Mouse (Mus musculus): Measurements from ENCODE around the gene Nme3. TPM values are rescaled to one million over a fixed set of nuclear protein-coding genes. Genes with fewer than 3 reads are reported as not detected.
"Not testable (repeated sequence)": the region's sequence is repeated elsewhere in the genome, so short reads cannot be mapped to it uniquely, and the experiment has no call there.

Nme3 gene
- polyA plus RNA-seq, 1 experiment from 2014 or later = 48.9 TPM

- Histone ChIP-seq H3K27ac (peak overlapping the region; percentile 80), H3K4me1 (peaks cover 24% of the 10 kb centered on the region), H3K9me3 (no peaks in the 10 kb centered on the region), H3K4me2 (peak overlapping the region; percentile 73), H3K27me3 (no peaks in the 10 kb centered on the region), H3K4me3 (peak overlapping the region; percentile 95), H3K36me3 (0 out of 2 replicates have a peak, but pooled peaks cover 3% of the 10 kb centered on the region), H3K9ac (peak overlapping the region; percentile 94)
- WGBS = 49% methylated on average over 6 of the region's 6 CpGs
- ATAC-seq (ENCODE audit: insufficient number of reproducible peaks, insufficient read depth, low FRiP score, low TSS enrichment, low read depth) = no peak
Measured at GRCm38 (mm10) chr17:24937266-24937665, 41.0 kb downstream of the Nme3 start.

DNA sequence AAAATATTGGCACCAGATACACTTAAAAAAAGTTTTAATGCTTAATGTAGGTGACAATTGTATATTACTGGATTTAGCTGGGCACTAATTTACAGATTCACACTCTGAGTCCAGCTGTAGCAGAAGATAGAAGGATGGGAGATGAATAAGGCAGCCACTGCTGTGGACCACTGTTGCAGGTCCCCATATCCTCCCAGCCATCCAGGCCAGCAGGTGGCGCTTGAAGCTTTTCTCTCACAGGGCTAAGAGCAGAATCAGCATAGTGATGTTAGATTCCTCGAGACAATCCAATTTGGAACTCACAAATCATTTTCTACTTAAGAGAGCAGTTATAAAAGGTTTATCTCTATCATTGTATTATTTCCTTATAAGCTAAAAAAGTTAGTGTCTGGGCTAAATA lies 46.2 kb downstream of the Nme3 start:
- H3K36me3 ChIP-seq = peaks cover 47% of the 10 kb centered on the region
- WGBS = 18% methylated on average over 2 of the region's 2 CpGs
- not testable (repeated sequence) for H3K4me1 ChIP-seq; H3K27me3 ChIP-seq; H3K27ac ChIP-seq; H3K9me3 ChIP-seq; H3K4me2 ChIP-seq; ATAC-seq (ENCODE audit: insufficient number of reproducible peaks, insufficient read depth, low FRiP score, low TSS enrichment, low read depth); H3K9ac ChIP-seq; H3K4me3 ChIP-seq

DNA sequence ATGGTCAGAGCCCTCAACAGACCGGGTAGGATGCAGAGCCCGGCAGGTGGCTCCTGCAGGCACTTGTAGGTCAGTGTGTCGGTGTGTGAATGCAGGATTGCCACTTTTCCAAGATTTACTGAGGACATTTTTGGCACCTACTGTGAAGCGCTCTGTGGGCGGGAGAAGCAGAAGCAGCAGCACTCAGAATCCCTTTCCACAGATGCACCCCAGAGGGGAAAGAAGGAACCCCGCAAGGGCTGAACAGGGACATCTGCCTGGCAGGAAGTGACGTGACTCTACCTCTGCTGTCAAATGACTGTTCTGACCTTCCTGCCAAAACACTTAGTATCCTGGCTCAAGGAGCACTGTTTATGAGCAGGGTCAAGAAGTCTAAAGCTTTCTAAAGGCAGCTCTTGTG lies 46.7 kb downstream of the Nme3 start:
- H3K4me1 ChIP-seq = no peaks in the 10 kb centered on the region
- no peak overlapping the region for H3K9ac ChIP-seq
- no peak overlapping the region for H3K4me2 ChIP-seq
- H3K27ac ChIP-seq = no peak overlapping the region
- no peaks in the 10 kb centered on the region for H3K27me3 ChIP-seq
- no peak overlapping the region for H3K4me3 ChIP-seq
- peaks cover 53% of the 10 kb centered on the region for H3K36me3 ChIP-seq
- H3K9me3 ChIP-seq = no peaks in the 10 kb centered on the region
- 92% methylated on average over 7 of the region's 7 CpGs for WGBS
- no peak for ATAC-seq (ENCODE audit: insufficient number of reproducible peaks, insufficient read depth, low FRiP score, low TSS enrichment, low read depth)

GRCm38 (mm10) chr17:24943589-24943988 lies 47.3 kb downstream of the Nme3 start:
- 86% methylated on average over 1 of the region's 1 CpGs for WGBS
- H3K36me3 ChIP-seq = peaks cover 59% of the 10 kb centered on the region
- ATAC-seq (ENCODE audit: insufficient number of reproducible peaks, insufficient read depth, low FRiP score, low TSS enrichment, low read depth) = not testable (repeated sequence)

More at GRCm38 (mm10) chr17:24943589-24943988, 47.3 kb downstream of the Nme3 start:
- not testable (repeated sequence) for H3K9ac ChIP-seq, H3K27me3 ChIP-seq, H3K4me3 ChIP-seq, H3K4me1 ChIP-seq, H3K9me3 ChIP-seq, H3K27ac ChIP-seq, H3K4me2 ChIP-seq

Other genes starting within 250 kb of the Nme3 start
- 50.2 and 50.4 TPM in 2 replicates for gene Slc9a3r2, start 246.2 kb upstream of the Nme3 start, polyA plus RNA-seq (2015; fragmentation: Nextera tagmentation; extraction: Ambion mirVana)
- 0.74 and 1.2 TPM in 2 replicates for gene Npw, start 238.0 kb upstream of the Nme3 start, polyA plus RNA-seq (2015; fragmentation: Nextera tagmentation; extraction: Ambion mirVana)
- gene Zfp598, start 226.8 kb upstream of the Nme3 start, polyA plus RNA-seq (2015; fragmentation: Nextera tagmentation; extraction: Ambion mirVana) = 21.4 and 22.1 TPM in 2 replicates
- gene Syngr3, start 206.5 kb upstream of the Nme3 start, polyA plus RNA-seq (2015; fragmentation: Nextera tagmentation; extraction: Ambion mirVana) = 4.6 and 4.9 TPM in 2 replicates
- 43.8 and 49.0 TPM in 2 replicates for gene Gfer, start 200.3 kb upstream of the Nme3 start, polyA plus RNA-seq (2015; fragmentation: Nextera tagmentation; extraction: Ambion mirVana)
- 2.6 and 3.5 TPM in 2 replicates for gene Noxo1, start 200.3 kb upstream of the Nme3 start, polyA plus RNA-seq (2015; fragmentation: Nextera tagmentation; extraction: Ambion mirVana)
- 74.2 and 81.6 TPM in 2 replicates for gene Tbl3, start 188.8 kb upstream of the Nme3 start, polyA plus RNA-seq (2015; fragmentation: Nextera tagmentation; extraction: Ambion mirVana)
- gene Rnf151, start 178.4 kb upstream of the Nme3 start, polyA plus RNA-seq (2015; fragmentation: Nextera tagmentation; extraction: Ambion mirVana) = 0.20 and 0.23 TPM in 2 replicates
- gene Rps2, start 178.4 kb upstream of the Nme3 start, polyA plus RNA-seq (2015; fragmentation: Nextera tagmentation; extraction: Ambion mirVana) = 1,313 and 1,443 TPM in 2 replicates
- 217 and 229 TPM in 2 replicates for gene Ndufb10, start 172.0 kb upstream of the Nme3 start, polyA plus RNA-seq (2015; fragmentation: Nextera tagmentation; extraction: Ambion mirVana)
- not detected in 2 replicates for gene Rpl3l, start 168.7 kb upstream of the Nme3 start, polyA plus RNA-seq (2015; fragmentation: Nextera tagmentation; extraction: Ambion mirVana)
- 27.8 and 27.9 TPM in 2 replicates for gene Msrb1, start 159.9 kb upstream of the Nme3 start, polyA plus RNA-seq (2015; fragmentation: Nextera tagmentation; extraction: Ambion mirVana)
- gene Hs3st6, start 143.5 kb upstream of the Nme3 start, polyA plus RNA-seq (2015; fragmentation: Nextera tagmentation; extraction: Ambion mirVana) = 17.9 and 21.6 TPM in 2 replicates
- gene Meiob, start 92.2 kb upstream of the Nme3 start, polyA plus RNA-seq (2015; fragmentation: Nextera tagmentation; extraction: Ambion mirVana) = 0.19 TPM in 1 of 2 replicates, not detected in the other
- 28.3 and 28.4 TPM in 2 replicates for gene Hagh, start 56.4 kb upstream of the Nme3 start, polyA plus RNA-seq (2015; fragmentation: Nextera tagmentation; extraction: Ambion mirVana)
- gene Fahd1, start 46.1 kb upstream of the Nme3 start, polyA plus RNA-seq (2015; fragmentation: Nextera tagmentation; extraction: Ambion mirVana) = 20.3 and 22.4 TPM in 2 replicates
- 0.37 and 0.42 TPM in 2 replicates for gene Igfals, start 30.5 kb upstream of the Nme3 start, polyA plus RNA-seq (2015; fragmentation: Nextera tagmentation; extraction: Ambion mirVana)
- gene Nubp2, start 10.2 kb upstream of the Nme3 start, polyA plus RNA-seq (2015; fragmentation: Nextera tagmentation; extraction: Ambion mirVana) = 46.3 and 51.5 TPM in 2 replicates
- gene Spsb3, start 9.9 kb upstream of the Nme3 start, polyA plus RNA-seq (2015; fragmentation: Nextera tagmentation; extraction: Ambion mirVana) = 39.3 and 43.2 TPM in 2 replicates
- gene Eme2, start 1.4 kb upstream of the Nme3 start, polyA plus RNA-seq (2015; fragmentation: Nextera tagmentation; extraction: Ambion mirVana) = 31.9 and 34.4 TPM in 2 replicates
- 86.1 and 93.0 TPM in 2 replicates for gene Mrps34, start 1.4 kb upstream of the Nme3 start, polyA plus RNA-seq (2015; fragmentation: Nextera tagmentation; extraction: Ambion mirVana)
- 41.6 and 43.0 TPM in 2 replicates for gene Mapk8ip3, start 40.5 kb downstream of the Nme3 start, polyA plus RNA-seq (2015; fragmentation: Nextera tagmentation; extraction: Ambion mirVana)
- gene Jpt2, start 64.2 kb downstream of the Nme3 start, polyA plus RNA-seq (2015; fragmentation: Nextera tagmentation; extraction: Ambion mirVana) = 217 and 236 TPM in 2 replicates
- gene Cramp1l, start 119.3 kb downstream of the Nme3 start, polyA plus RNA-seq (2015; fragmentation: Nextera tagmentation; extraction: Ambion mirVana) = 8.5 and 9.7 TPM in 2 replicates
- gene Ift140, start 119.6 kb downstream of the Nme3 start, polyA plus RNA-seq (2015; fragmentation: Nextera tagmentation; extraction: Ambion mirVana) = 22.0 and 26.2 TPM in 2 replicates
- 15.2 and 18.4 TPM in 2 replicates for gene Tmem204, start 187.1 kb downstream of the Nme3 start, polyA plus RNA-seq (2015; fragmentation: Nextera tagmentation; extraction: Ambion mirVana)
- 48.1 and 53.5 TPM in 2 replicates for gene Telo2, start 219.5 kb downstream of the Nme3 start, polyA plus RNA-seq (2015; fragmentation: Nextera tagmentation; extraction: Ambion mirVana)
- gene Ptx4, start 224.3 kb downstream of the Nme3 start, polyA plus RNA-seq (2015; fragmentation: Nextera tagmentation; extraction: Ambion mirVana) = 0.83 and 1.2 TPM in 2 replicates
- gene Clcn7, start 236.9 kb downstream of the Nme3 start, polyA plus RNA-seq (2015; fragmentation: Nextera tagmentation; extraction: Ambion mirVana) = 26.0 and 27.8 TPM in 2 replicates